Mouse (Mus musculus): ENCODE measurements around the gene Relt.
"Not testable (repeated sequence)": the region's sequence is repeated elsewhere in the genome, so short reads cannot be mapped to it uniquely, and the experiment has no call there.

The Relt gene

DNA sequence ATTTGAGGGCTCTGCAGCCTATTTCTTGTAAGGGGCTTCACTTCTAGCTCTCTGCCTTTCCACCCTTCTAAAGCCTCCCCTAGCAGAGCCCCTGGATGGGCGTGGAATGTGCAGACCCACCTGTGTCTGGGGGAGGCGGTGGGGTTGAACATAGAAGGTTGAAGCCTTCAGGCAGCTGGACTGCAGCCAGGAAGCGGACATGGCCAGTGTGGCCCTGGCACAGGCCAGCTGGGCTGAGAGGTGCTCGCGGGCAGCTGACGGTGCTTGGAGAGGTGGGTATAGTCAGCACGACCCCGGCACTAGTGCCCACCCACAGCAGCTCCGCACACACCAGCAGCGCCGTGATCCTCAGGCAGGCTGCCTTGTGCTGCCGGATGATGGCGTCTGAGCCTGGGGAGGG is 13.0 kb upstream of the Relt start:
- in situ Hi-C loops (cut with MboI, MseI): no loop called here

DNA sequence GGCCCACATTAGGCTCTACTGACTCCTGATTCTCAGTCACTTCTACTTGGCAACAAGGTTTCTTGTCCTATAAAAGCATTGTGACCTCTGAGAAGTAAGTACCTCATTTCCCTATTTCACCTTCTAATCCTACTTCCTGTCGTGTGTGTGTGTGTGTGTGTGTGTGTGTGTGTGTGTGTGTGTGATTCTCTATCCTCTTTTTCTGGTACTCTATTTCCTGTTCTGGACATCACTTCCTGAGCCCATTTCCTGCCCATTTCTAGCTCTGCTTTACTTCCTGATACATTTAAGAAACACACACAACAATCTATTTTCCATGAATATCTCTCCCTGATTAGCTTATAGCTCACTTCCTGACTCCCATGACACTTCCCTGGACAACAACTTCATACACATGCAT is 12.6 kb upstream of the Relt start:
- in situ Hi-C loops (cut with MboI, MseI): no loop called here

DNA sequence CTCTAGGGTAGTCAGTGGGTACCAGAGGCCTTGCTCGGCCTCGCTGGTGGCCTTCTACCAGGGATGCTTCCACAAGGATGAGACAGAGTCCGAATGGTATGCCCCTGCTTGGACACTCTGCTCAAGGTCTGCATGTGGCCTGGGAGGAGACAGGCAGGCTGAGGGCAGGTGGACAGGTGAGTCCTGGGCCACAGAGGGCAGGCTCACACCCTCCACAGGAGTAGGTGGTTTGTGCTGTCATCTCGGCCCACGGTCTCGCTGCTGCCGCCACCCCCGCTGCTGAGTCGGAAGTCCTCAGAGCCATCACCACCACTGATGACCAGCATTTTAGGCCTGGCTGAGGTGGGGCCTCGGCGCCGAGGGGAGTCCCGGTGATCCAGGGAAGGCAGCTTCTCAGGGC is 10.0 kb upstream of the Relt start:
- in situ Hi-C loops (cut with MboI, MseI): no loop called here

DNA sequence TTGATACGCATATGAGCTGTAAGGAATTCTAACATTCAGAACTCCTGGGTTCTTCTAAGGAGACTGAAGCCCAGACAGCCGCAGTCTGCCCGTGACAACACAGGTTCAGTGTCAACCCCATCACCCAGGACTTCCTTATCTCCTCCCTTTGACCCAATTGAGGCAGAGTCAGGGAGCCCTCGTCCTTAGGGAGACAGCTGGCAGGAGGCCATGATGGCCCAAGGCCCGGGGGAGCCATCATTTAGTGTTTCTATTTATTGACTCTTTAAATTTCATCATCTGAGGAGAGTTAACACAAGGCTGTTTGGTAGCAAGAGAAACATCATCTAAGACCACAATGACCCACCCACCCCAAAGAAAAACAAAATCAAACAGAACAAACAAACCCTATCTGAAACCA is 8.6 kb upstream of the Relt start:
- in situ Hi-C loops (cut with MboI, MseI): no loop called here

DNA sequence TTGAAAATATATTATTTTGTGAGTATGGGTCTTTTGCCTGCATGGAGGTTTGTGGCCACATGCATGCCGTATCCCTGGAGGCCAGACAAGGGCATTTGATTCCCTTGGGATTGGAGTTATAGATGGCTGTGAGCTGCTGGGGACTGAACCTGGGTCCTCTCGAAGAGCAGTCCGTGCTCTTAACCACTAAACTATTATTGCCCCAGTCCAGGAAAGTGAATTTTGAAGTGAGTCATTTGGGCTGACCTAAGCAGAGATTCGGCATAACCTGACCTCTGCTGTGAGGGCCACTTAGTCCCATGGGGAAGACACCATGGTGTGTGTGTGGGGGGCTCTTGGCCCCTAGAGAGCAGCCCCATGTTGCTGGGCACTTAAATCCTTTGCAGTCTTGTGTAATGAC is 8.1 kb upstream of the Relt start:
- in situ Hi-C loops (cut with MboI, MseI): no loop called here

DNA sequence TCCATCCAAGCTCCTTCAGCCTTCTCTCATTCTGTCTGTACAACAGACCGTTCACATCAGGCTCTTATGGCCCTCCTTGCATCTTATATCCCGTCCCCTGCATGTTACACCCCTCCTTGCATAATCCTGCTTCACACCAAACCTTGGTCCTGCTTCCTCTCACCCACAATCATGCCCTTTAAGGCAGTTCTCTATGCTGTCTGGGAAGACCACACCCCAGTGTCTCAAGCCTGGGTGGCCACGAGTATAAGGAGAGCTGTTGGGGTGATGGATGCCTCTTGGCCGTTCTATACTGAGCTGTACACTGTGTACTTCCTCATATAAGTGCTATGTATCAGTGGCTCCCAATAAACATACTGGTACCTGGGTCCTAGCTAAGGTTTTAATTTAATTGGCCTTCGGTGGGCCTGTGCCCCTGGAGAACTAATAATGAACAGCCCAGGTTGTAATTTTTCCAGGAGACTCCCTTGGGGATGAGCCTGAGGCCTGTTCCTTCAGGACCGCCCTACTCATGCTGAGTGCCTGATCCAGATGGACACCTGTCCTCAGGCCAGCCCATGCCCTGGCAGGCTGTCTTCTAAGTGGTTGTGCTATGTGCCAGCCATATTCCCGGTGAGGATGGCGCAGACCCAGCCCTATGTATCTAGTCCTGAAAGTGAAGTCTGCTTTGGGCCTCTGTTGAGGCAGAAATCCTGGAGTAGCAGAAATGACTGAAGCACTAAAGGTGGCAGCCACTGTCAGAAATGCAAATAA is 6.8 kb upstream of the Relt start:
- in situ Hi-C loops (cut with MboI, MseI): no loop called here

DNA sequence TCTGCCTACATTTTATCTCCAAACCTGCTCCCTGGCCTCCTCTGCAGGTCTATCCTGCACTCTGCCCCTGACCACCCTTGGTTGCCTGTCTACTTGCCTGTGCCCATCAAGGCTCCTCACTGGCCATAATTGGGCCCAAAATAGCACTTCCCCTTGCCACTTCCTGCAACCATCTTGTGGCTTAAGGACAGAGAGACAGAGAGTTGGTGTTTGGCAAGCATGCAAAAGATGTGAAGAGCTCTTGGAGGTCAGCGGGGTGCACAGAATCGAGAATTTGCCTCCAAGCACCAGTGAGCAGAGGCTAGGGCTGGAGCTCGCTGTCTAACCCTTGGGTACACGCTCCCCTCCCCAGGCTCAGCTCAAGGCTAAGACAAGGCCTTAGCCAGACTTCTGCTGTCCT is 5.3 kb upstream of the Relt start:
- in situ Hi-C loops (cut with MboI, MseI): no loop called here

DNA sequence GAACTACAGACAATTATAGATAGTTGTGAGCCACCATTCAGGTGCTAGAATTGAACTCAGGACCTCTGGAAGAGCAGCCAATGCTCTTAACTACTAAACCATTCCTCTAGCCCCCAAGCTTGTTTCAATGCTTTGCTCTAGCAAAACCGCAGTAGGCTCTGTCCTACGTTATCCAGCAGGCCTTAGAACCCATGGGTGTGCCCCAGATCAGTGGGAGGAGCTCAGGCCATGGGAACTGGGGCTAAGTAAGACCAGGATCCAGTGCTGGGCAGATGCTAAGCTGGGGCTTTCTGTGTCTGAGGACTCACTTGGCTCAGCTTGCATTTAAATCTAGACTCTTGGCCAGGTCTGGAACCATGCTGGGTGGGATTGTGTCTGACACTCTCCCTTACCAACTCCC is 4.3 kb upstream of the Relt start:
- in situ Hi-C loops (cut with MboI, MseI): no loop called here

DNA sequence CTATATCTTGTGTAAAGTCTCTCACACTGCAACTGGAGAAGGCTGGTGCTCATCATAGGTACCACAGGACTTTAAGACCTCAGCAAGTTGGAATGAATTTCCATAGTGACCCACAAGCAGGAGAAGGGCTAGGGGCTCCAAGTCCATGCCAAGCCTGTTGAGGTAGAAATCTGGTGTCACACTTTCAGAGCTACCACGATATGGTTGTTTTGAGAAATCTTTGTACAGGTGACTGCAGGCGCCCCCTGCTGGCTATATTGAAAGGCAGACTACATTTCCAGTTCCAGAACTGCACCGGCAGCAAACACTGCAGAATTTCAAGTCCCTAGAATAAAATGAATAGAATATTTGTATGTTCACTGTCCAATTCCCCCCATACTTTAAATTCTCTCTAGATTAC is 3.4 kb upstream of the Relt start:
- in situ Hi-C loops (cut with MboI, MseI): no loop called here

DNA sequence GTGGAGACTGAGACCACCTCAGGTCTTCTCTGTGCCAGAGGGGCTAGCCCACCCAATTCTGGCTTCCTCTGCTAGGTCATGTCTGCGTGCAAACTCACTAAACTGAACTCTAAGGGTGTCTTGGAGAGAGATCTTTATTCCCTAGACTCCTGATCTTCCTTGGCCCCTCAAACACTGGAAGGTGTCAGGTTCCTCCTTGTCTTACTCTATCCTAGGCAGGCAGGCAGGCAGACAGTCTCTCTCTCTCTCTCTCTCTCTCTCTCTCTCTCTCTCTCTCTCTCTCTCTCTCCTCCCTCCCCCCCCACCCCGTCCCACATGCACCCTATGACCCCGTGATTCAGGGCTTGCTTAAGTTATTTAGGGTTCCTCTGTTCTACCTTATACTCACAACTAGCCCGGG is 893 bp downstream of the Relt start:
- in situ Hi-C loops (cut with MboI, MseI): no loop called here

DNA sequence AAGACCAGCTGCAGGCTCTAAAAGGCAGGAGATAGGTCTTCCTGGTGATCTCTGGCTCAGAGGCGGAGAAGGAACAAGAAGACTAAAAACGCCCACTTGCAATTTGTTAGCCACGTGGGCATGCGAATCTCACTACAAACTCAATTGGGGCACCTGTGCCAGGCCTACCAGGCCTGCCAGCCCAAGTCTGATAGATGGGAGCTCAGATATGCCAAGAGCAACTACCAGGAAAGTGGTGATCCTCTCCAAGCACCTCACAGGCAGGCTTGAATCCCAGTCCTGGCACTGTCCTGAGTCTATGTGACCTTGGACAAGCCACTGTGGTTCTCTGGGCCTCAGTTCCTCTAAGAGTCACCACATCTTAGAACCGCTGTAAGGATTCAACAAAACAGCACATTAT is 2.0 kb downstream of the Relt start:
- in situ Hi-C loops (cut with MboI, MseI): no loop called here

DNA sequence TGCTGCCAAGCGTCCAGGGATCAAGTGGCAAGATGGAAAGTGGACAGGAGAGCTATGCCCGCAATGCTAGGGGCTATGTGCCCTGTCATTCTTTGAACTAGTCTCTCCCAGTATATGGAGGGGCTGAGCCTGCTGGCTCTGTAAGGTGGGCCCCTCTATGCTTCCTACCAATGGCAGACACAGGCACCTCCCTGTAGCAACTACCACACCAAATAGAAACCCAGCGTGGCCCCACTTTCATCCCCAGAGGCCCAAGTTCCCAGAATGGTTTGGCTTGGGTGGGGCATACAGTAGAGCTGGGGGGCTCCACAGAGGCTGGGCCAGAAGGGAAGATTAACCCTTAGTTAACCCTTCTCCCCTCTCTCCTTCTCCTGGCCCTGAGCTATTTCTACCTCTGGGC is 2.8 kb downstream of the Relt start:
- in situ Hi-C loops (cut with MboI, MseI): no loop called here

DNA sequence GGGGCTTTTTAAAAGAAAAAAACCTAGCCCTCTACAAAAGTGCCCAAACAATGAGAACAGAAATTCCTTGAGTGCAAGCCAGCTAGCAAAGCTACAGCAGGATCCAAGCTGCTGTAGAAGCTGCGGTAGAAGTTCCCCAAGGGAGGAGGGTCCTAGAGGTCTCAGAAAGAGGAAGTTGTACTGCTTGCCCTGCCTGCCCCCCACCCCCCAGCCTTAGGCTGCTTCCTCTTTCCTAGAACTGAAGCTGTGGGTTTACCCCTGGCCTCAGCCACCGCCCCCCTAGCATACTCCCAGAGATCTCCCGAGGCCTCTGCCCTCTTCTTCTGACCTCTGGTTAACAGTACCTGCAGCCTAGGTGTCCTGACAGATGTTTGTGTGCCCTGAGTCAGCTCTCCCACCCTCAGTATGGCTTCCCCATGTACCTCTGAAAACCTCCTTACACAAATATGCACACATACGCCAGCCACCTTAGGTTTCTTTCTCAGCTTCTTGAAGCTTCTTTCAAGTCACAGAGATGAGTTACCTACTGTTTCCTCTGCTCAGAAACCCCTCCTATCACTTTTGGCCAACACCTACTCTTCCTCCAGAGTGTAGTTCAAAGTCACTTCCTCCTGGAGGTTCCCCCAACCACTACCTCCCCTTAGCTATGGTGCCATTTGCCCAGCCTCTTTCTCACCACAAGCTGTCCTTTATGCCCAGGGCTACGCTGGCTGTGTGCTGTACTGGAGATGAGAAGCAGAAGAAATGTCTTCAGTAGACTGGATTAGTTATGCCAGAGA is 7.3 kb downstream of the Relt start:
- in situ Hi-C loops (cut with MboI, MseI): no loop called here

DNA sequence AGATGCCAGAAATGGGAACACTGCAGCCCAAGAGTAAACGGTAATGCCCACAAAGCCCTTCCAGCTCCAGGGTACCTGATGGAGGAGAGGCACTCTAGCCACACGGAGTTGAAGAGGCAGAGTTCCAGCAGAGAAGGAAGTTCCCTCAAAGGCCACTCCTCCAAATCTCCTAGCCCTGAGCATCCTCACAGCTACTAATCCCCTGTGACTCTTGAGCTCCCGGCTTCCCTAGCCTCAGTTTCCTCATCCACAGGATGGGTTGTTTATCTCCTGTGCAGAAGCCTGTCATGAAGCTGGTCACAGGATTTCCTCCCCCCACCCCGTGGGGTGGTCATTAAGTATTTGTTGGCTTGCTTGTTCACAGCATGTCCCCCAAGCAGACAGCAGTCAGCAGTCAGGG is 7.9 kb downstream of the Relt start:
- in situ Hi-C loops (cut with MboI, MseI): no loop called here

DNA sequence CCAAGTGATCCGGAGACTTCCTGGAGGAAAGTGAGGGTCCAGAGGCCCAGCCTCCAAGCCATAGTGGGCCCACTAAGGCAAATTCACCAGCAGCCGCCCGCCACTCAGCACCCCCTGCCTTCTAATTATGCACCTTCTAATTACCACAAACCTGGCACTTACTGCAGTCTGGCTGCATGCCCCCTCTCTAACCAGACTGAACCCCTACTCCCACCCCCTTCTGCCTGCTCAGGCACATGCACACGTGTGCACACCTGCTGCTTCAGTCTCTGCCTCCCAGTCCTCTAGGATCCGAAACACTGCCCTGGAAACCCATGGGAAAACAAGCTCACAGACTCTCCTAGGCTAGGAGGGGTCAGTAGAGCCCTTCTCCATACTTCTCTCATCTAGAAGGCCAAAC is 8.4 kb downstream of the Relt start:
- in situ Hi-C loops (cut with MboI, MseI): no loop called here

DNA sequence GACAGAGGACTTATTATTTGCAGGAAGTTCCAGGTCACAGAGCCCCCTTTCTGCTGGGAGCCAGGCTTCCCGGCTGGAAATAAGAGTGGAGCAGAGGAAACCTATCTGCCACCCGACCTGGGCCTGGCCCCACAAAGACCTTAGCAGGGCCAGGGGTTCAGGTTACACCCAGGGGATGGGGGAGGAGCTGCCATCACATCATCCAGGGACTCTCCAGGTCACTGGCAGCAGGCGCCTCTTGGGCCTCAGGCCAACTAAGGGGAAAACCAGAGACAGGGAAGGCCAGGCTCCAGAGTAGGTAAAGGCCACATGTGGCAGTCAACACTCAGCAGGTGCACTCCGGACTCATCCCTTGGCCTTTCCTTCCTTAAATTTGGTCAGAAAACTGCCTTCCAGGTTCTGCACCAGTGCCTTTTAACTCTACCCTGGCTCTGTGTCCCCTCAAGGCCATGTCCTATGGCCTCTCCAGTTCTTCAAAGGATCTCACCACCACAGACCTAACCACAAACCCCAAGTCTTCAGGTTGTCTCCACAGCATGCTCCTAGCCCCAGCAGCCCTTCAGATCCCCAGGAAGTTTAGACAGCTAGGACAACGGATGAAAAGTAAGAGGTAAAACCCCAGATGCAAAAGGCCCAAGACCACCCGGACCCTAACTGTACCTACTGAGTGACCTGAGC is 9.0 kb downstream of the Relt start:
- in situ Hi-C loops (cut with MboI, MseI): no loop called here

DNA sequence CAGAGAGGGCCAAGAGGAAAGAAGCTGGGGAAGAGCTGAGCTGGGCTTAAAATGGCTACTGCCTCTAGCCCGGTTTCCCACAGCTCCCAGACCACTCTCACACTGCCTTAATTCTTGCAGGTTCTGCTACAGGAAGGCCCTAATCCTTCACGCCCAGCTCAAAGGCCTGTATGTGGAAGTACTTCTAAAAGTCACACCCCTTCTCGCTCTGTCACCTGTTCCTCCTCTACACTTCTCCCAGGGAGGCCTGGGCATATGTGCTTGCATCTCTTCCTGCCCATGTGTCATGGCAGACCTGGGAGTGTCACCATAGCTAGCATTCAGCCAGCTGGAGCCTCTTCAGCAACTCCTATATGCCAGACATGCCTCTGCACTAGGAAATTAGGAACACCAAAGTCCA is 9.8 kb downstream of the Relt start:
- in situ Hi-C loops (cut with MboI, MseI): no loop called here

DNA sequence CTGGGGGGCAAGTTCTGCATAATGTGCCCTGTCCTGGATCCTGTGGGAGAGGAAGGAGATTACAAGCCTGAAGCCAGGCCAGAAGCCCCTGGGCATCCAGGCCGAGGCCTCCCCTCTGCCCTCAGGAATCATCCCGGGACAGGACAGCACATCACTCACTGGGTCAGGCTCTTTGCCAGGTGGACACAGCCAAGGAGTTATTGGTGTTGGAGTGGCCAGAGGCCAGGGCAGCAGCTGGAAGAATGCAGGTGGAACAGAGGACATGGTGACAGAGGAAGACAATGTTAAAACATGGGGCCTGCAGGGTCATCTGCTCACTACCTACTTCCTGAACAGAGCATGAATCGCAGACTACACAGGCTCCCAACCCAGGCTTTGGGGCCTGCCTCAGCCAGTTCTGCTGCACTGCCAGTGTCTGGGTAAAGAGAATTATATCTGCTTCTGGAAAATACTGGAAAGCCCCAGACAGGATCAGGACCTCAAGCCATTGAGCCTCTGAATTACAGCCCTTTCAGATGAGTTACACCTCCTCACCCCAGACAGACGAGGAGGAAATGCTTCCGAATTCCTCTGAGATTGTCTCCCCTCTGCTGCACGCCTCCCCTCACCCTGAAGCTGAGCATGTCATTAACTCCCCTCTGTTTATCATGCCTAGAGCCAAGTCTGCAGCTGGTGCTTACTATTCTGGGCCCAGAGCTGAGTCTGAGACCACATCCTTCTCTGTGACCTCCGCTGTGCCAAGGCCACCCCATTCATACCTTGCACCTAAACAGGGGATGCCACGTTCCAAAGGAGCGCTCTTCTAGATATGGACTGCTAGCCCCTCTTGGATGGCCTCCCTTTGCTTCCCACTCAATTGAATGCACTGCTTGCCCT is 11.5 kb downstream of the Relt start:
- in situ Hi-C loops (cut with MboI, MseI): no loop called here

DNA sequence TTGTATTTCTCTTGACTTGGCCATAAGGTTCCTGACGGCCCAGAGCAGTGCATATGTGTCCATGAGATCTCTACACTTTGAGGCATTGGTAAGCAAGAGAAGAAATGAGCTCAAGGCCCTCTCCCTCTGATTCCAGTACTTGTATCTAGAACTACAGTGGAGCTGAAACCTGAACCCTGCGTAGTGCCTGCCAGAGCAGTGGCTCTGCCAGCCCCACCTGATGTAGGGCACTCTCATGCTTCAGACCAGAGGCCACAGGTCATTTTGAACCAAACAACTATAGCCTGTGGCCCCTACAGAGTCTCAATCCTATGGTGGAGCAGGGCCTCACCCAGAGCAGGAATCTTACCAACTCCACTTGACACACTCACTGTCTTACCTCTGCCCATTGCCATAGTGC is 13.7 kb downstream of the Relt start:
- in situ Hi-C loops (cut with MboI, MseI): no loop called here

DNA sequence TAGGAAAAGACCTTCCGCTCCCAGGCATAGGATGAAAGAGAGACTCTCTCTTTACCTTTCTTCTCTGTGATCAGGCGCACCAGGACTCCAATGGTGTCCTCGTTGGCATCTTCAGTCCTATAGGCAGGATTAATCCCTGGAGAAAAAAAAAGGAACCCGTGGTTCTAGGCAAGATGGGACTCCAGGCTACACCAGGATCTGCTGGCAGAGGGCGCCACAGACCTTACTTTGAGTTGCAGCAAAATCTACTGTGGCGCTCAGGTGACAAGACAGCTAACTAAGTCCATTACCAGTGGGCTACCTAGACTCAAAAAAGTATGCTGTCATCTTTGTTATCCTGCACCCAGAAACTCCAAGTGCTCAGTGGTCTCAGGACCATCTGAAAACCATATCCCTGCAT is 14.5 kb downstream of the Relt start:
- in situ Hi-C loops (cut with MboI, MseI): no loop called here

DNA sequence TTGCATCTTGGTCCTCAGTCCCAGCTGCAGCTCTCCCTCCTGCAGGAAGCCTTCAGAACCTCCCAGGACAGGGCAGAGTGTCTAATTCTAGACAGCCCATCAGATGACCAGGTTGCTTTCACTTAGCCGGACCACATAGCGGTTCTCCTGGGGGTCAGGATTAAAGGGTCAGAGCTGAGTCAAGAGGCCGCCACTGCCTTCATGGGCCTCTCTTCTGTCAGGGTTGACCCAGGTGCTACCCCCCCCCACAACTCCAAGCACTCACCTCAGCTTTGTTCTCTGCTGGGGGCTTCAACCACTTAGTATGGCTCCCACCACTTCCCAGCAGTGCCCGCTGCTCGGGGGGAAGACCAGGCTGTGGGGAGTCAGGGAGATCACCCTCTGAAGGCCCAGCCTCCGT is 16.1 kb downstream of the Relt start:
- in situ Hi-C loops (cut with MboI, MseI): no loop called here

DNA sequence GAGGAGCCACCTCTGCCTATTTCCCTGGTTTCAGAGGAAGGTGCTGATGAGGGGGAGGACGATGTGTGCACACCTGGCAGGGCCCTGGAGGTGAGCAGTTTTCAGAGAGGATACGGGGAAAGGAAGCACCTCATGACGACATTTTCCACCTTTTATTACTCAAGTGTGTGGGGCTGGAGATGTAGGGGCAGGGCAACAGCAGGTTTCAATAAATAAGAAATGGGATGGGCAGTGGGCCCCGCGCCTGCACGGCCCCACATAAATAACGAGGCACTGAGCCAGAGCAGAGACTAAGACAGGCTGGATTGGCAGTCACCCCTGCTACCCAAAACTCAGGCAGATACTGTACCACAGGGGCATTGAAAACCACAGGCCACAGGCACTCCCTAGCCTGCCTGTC is 17.2 kb downstream of the Relt start:
- in situ Hi-C loops (cut with MboI, MseI): not testable (repeated sequence)
